Mouse (Mus musculus): Measurements from ENCODE around the gene Clic1.

Clic1 gene

GRCm38 (mm10) chr17:35045807-35046680 is 3.7 kb upstream of the Clic1 start:
- DNase-seq: no peak

- DNase-seq: peak; percentile 98
Measured at GRCm38 (mm10) chr17:35046681-35047455, 2.9 kb upstream of the Clic1 start, which contains the start of gene Msh5. Gene Msh5 (minus strand): TSS chr17:35046745.

- DNase-seq: no peak
Measured at GRCm38 (mm10) chr17:35047688-35048087, 2.1 kb upstream of the Clic1 start.

GRCm38 (mm10) chr17:35048149-35048931 is 1.4 kb upstream of the Clic1 start:
- DNase-seq: no peak

GRCm38 (mm10) chr17:35048932-35049440 is 780 bp upstream of the Clic1 start:
- no peak for DNase-seq

GRCm38 (mm10) chr17:35050126-35050750 is 472 bp downstream of the Clic1 start:
- DNase-seq: peak; percentile 84

GRCm38 (mm10) chr17:35051156-35052086 is 1.7 kb downstream of the Clic1 start:
- peak; percentile 76 for DNase-seq

GRCm38 (mm10) chr17:35052271-35052798 is 2.6 kb downstream of the Clic1 start:
- no peak for DNase-seq

- DNase-seq: no peak
Measured at GRCm38 (mm10) chr17:35055691-35056495, 6.1 kb downstream of the Clic1 start.

GRCm38 (mm10) chr17:35057090-35057489 is 7.3 kb downstream of the Clic1 start:
- DNase-seq: no peak

GRCm38 (mm10) chr17:35058316-35058715 is 8.6 kb downstream of the Clic1 start:
- DNase-seq: no peak

GRCm38 (mm10) chr17:35058911-35059892 is 9.4 kb downstream of the Clic1 start, which contains the start of gene Ddah2:
Gene Ddah2 (plus strand): TSS chr17:35059035.
- DNase-seq: peak; percentile 96

GRCm38 (mm10) chr17:35060071-35060470 is 10.3 kb downstream of the Clic1 start:
- no peak for DNase-seq

GRCm38 (mm10) chr17:35060737-35061297 is 11.1 kb downstream of the Clic1 start:
- peak; percentile 47 for DNase-seq

GRCm38 (mm10) chr17:35061299-35061698 is 11.5 kb downstream of the Clic1 start:
- DNase-seq: no peak

GRCm38 (mm10) chr17:35063466-35063865 is 13.7 kb downstream of the Clic1 start:
- no peak for DNase-seq

GRCm38 (mm10) chr17:35064378-35064877 is 14.7 kb downstream of the Clic1 start:
- no peak for DNase-seq
